Mouse (Mus musculus): ENCODE data around the gene Plekhb2. TPM values are rescaled to one million over a fixed set of nuclear protein-coding genes. Genes with fewer than 3 reads are reported as not detected.

Gene Plekhb2
- polyA plus RNA-seq, 1 experiment = 77.5 TPM

GRCm38 (mm10) chr1:34859761-34860160 lies 10.0 kb downstream of the Plekhb2 start:
- Histone ChIP-seq H3K4me3 (replicated peaks; ENCODE audit: extremely low read depth, low read depth, low read length) (no peak overlapping the region), H3K4me1 (ENCODE audit: control insufficient read depth, insufficient read depth, low read length) (no peaks in the 10 kb centered on the region)
- no peak for DNase-seq
- TF ChIP-seq CTCF (IDR thresholded peaks at IDR 0.05; ENCODE audit: insufficient read depth, low read length) (no peak), POLR2A (IDR thresholded peaks at IDR 0.05; ENCODE audit: borderline replicate concordance, extremely low read depth, low read depth, low read length) (no peak)
- WGBS = 86% methylated on average over 3 of the region's 3 CpGs

- no peak for TF ChIP-seq CTCF (IDR thresholded peaks at IDR 0.05; ENCODE audit: insufficient read depth, low read length)
- no peak for TF ChIP-seq POLR2A (IDR thresholded peaks at IDR 0.05; ENCODE audit: borderline replicate concordance, extremely low read depth, low read depth, low read length)
- no peaks in the 10 kb centered on the region for H3K4me1 ChIP-seq (ENCODE audit: control insufficient read depth, insufficient read depth, low read length)
- DNase-seq = no peak
- 83% methylated on average over 7 of the region's 7 CpGs for WGBS
- no peak overlapping the region for H3K4me3 ChIP-seq (replicated peaks; ENCODE audit: extremely low read depth, low read depth, low read length)
These were observed 10.4 kb downstream of the Plekhb2 start for GRCm38 (mm10) chr1:34860205-34860604.

- no peak overlapping the region for H3K4me3 ChIP-seq (replicated peaks; ENCODE audit: extremely low read depth, low read depth, low read length)
- DNase-seq = no peak
- TF ChIP-seq POLR2A (IDR thresholded peaks at IDR 0.05; ENCODE audit: borderline replicate concordance, extremely low read depth, low read depth, low read length) (no peak), CTCF (IDR thresholded peaks at IDR 0.05; ENCODE audit: insufficient read depth, low read length) (no peak)
- WGBS = 96% methylated on average over 13 of the region's 13 CpGs
- H3K4me1 ChIP-seq (ENCODE audit: control insufficient read depth, insufficient read depth, low read length) = no peaks in the 10 kb centered on the region
These were observed 13.1 kb downstream of the Plekhb2 start for GRCm38 (mm10) chr1:34862877-34863276.

- TF ChIP-seq POLR2A (IDR thresholded peaks at IDR 0.05; ENCODE audit: borderline replicate concordance, extremely low read depth, low read depth, low read length) (no peak), CTCF (IDR thresholded peaks at IDR 0.05; ENCODE audit: insufficient read depth, low read length) (no peak)
- H3K4me1 ChIP-seq (ENCODE audit: control insufficient read depth, insufficient read depth, low read length) = no peaks in the 10 kb centered on the region
- no peak for DNase-seq
- 87% methylated on average over 7 of the region's 7 CpGs for WGBS
- no peak overlapping the region for H3K4me3 ChIP-seq (replicated peaks; ENCODE audit: extremely low read depth, low read depth, low read length)
These were observed 13.5 kb downstream of the Plekhb2 start for GRCm38 (mm10) chr1:34863323-34863722.

GRCm38 (mm10) chr1:34864243-34864642 lies 14.5 kb downstream of the Plekhb2 start:
- Histone ChIP-seq H3K4me3 (replicated peaks; ENCODE audit: extremely low read depth, low read depth, low read length) (no peak overlapping the region), H3K4me1 (ENCODE audit: control insufficient read depth, insufficient read depth, low read length) (no peaks in the 10 kb centered on the region)
- TF ChIP-seq CTCF (IDR thresholded peaks at IDR 0.05; ENCODE audit: insufficient read depth, low read length) (no peak), POLR2A (IDR thresholded peaks at IDR 0.05; ENCODE audit: borderline replicate concordance, extremely low read depth, low read depth, low read length) (no peak)
- WGBS = 46% methylated on average over 7 of the region's 7 CpGs
- no peak for DNase-seq

GRCm38 (mm10) chr1:34865866-34866265 lies 16.1 kb downstream of the Plekhb2 start:
- DNase-seq = no peak
- Histone ChIP-seq H3K4me1 (ENCODE audit: control insufficient read depth, insufficient read depth, low read length) (no peaks in the 10 kb centered on the region), H3K4me3 (replicated peaks; ENCODE audit: extremely low read depth, low read depth, low read length) (no peak overlapping the region)
- WGBS = 85% methylated on average over 9 of the region's 9 CpGs
- TF ChIP-seq POLR2A (IDR thresholded peaks at IDR 0.05; ENCODE audit: borderline replicate concordance, extremely low read depth, low read depth, low read length) (no peak), CTCF (IDR thresholded peaks at IDR 0.05; ENCODE audit: insufficient read depth, low read length) (no peak)

GRCm38 (mm10) chr1:34866815-34867573 lies 17.2 kb downstream of the Plekhb2 start:
- WGBS = 60% methylated on average over 10 of the region's 10 CpGs
- Histone ChIP-seq H3K4me1 (ENCODE audit: control insufficient read depth, insufficient read depth, low read length) (no peaks in the 10 kb centered on the region), H3K4me3 (replicated peaks; ENCODE audit: extremely low read depth, low read depth, low read length) (no peak overlapping the region)
- TF ChIP-seq POLR2A (IDR thresholded peaks at IDR 0.05; ENCODE audit: borderline replicate concordance, extremely low read depth, low read depth, low read length) (no peak), CTCF (IDR thresholded peaks at IDR 0.05; ENCODE audit: insufficient read depth, low read length) (peak; percentile 97)
- DNase-seq = peak; percentile 89

- H3K4me1 ChIP-seq (ENCODE audit: control insufficient read depth, insufficient read depth, low read length) = no peaks in the 10 kb centered on the region
- WGBS = 91% methylated on average over 5 of the region's 5 CpGs
These were observed 17.8 kb downstream of the Plekhb2 start for GRCm38 (mm10) chr1:34867574-34867955.

GRCm38 (mm10) chr1:34868391-34868790 lies 18.6 kb downstream of the Plekhb2 start:
- WGBS = 87% methylated on average over 8 of the region's 8 CpGs
- TF ChIP-seq CTCF (IDR thresholded peaks at IDR 0.05; ENCODE audit: insufficient read depth, low read length) (no peak), POLR2A (IDR thresholded peaks at IDR 0.05; ENCODE audit: borderline replicate concordance, extremely low read depth, low read depth, low read length) (no peak)
- DNase-seq = no peak
- no peak overlapping the region for H3K4me3 ChIP-seq (replicated peaks; ENCODE audit: extremely low read depth, low read depth, low read length)
- no peaks in the 10 kb centered on the region for H3K4me1 ChIP-seq (ENCODE audit: control insufficient read depth, insufficient read depth, low read length)

More at GRCm38 (mm10) chr1:34867574-34867955, 17.8 kb downstream of the Plekhb2 start:
- DNase-seq = peak; percentile 2
- H3K4me3 ChIP-seq (replicated peaks; ENCODE audit: extremely low read depth, low read depth, low read length) = no peak overlapping the region
- no peak for TF ChIP-seq POLR2A (IDR thresholded peaks at IDR 0.05; ENCODE audit: borderline replicate concordance, extremely low read depth, low read depth, low read length)

GRCm38 (mm10) chr1:34869231-34869630 lies 19.5 kb downstream of the Plekhb2 start:
- H3K4me1 ChIP-seq (ENCODE audit: control insufficient read depth, insufficient read depth, low read length) = no peaks in the 10 kb centered on the region
- TF ChIP-seq CTCF (IDR thresholded peaks at IDR 0.05; ENCODE audit: insufficient read depth, low read length) (no peak), POLR2A (IDR thresholded peaks at IDR 0.05; ENCODE audit: borderline replicate concordance, extremely low read depth, low read depth, low read length) (no peak)
- no peak overlapping the region for H3K4me3 ChIP-seq (replicated peaks; ENCODE audit: extremely low read depth, low read depth, low read length)
- whole genome bisulfite sequencing = 96% methylated on average over 16 of the region's 16 CpGs
- no peak for DNase-seq
